Mouse (Mus musculus): ENCODE measurements around the gene Enox1.

GRCm38 (mm10) chr14:77478210-77478609 lies 321.6 kb downstream of the Enox1 start:
- TF ChIP-seq TCF12 (IDR thresholded peaks at IDR 0.05; ENCODE audit: insufficient read depth, poor library complexity, severe bottlenecking) = no peak
- no peak for TF ChIP-seq POLR2A (IDR thresholded peaks at IDR 0.05; ENCODE audit: insufficient read length, low read depth)
- TF ChIP-seq USF1 (IDR thresholded peaks at IDR 0.05; ENCODE audit: low read depth) = no peak
- TF ChIP-seq CEBPB (IDR thresholded peaks at IDR 0.05; ENCODE audit: insufficient read depth, poor library complexity, severe bottlenecking) = no peak
- TF ChIP-seq MYOG (IDR thresholded peaks at IDR 0.05; ENCODE audit: control insufficient read depth in 1 of 3, insufficient read depth in 1 of 3, insufficient read length in 2 of 3, low read depth in 2 of 3) = no peak
- no peak for TF ChIP-seq SRF (IDR thresholded peaks at IDR 0.05; ENCODE audit: control insufficient read depth, insufficient read length, low read depth)
- no peak for TF ChIP-seq POLR2AphosphoS2 (IDR thresholded peaks at IDR 0.05; ENCODE audit: insufficient read length, low read depth)
- TF ChIP-seq TCF3 (IDR thresholded peaks at IDR 0.05; ENCODE audit: insufficient read length, low read depth) = no peak
- TF ChIP-seq MYOD1 (IDR thresholded peaks at IDR 0.05; ENCODE audit: control insufficient read depth in 1 of 3, insufficient read length in 2 of 3, low read depth in 2 of 3) = no peak

All from myocyte (in vitro differentiated cells).